Mouse (Mus musculus) spleen, adult 2 months (tissue): ENCODE measurements around the gene Sec31a. TPM values are rescaled to one million over a fixed set of nuclear protein-coding genes. Genes with fewer than 3 reads are reported as not detected.

ENCODE experiments used
- DNase-seq, 2 experiments: peaks; one replicate each; pipeline versions ENCODE4 v3.0.0 to v3.0.0-alpha.2; 2012 to 2021; ENCODE audit warnings: low spot score in 2 of 2, low read depth in 1 of 2
- H3K27ac ChIP-seq: fragments of 200-500 bp; 2 replicates; pipeline ENCODE4 v1.5.1; 2012; ENCODE audit warnings: low read length, inconsistent platforms; ENCODE audit not compliant: insufficient read depth
- H3K27me3 ChIP-seq: fragments of 200-500 bp; 2 replicates; pipeline ENCODE4 v1.6.1; 2012; ENCODE audit warnings: mild to moderate bottlenecking, moderate library complexity, low read length, inconsistent platforms; ENCODE audit not compliant: control insufficient read depth, insufficient read depth
- H3K36me3 ChIP-seq: fragments of 200-500 bp; 2 replicates; pipeline ENCODE4 v1.6.1; 2012; ENCODE audit warnings: mild to moderate bottlenecking, low read length, inconsistent platforms; ENCODE audit not compliant: control insufficient read depth, insufficient read depth
- H3K4me1 ChIP-seq: fragments of 200-500 bp; 2 replicates; pipeline ENCODE4 v1.6.1; 2011; ENCODE audit warnings: inconsistent platforms; ENCODE audit not compliant: control insufficient read depth, insufficient read depth, insufficient read length
- H3K4me3 ChIP-seq: fragments of 200-500 bp; 2 replicates; pipeline ENCODE4 v1.5.1; 2011; ENCODE audit warnings: mild to moderate bottlenecking, inconsistent platforms; ENCODE audit not compliant: insufficient read depth, insufficient read length; ENCODE audit errors: extremely low read depth
- CTCF ChIP-seq: fragments of 200-500 bp; IDR thresholded peaks from 2 replicates; pipeline ENCODE4 v1.5.1; 2011; ENCODE audit warnings: mild to moderate bottlenecking, inconsistent platforms; ENCODE audit not compliant: insufficient read depth, insufficient read length, insufficient replicate concordance; ENCODE audit errors: extremely low read depth
- POLR2A ChIP-seq: fragments of 200-500 bp; IDR thresholded peaks from 2 replicates; pipeline ENCODE4 v1.6.1; 2011; ENCODE audit warnings: low read depth, low read length, inconsistent platforms
- WGBS: fragments of 180-500 bp; shearing (Covaris S2); methylation state at CpG from one replicate; pipeline ENCODE4 v1.1.7; 2018; 5-methylcytosine and 5-hydroxymethylcytosine counted together
- polyA plus RNA-seq: library from polyadenylated mRNA; depleted of rRNA; stranded (reverse); fragments of >200 nt; gene quantifications from 2 replicates; pipeline ENCODE4 v1.2.3, GENCODE M21; 2012

Gene Sec31a
- polyA plus RNA-seq, 1 experiment = 122 TPM

DNA sequence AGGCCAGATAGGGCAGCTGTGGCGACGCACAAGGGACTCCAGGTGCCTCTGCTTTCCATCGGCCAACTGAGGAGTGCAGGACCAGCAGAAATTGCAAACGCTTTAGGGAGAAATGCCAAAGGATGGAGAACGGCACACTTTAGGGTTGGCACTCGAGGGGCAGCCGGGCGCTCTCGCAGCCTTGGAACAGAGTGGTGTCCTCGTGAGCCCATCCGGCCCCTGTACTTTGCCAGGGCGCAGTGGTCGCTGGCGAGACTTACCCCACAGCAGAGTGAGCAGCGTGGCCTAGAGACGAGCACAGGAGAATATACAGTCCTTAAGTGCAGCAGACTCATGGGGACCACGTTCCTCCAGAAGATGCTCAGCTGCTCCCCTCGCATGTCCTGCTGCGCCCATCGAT lies 61.4 kb downstream of the Sec31a start:
- no peak for TF ChIP-seq CTCF
- TF ChIP-seq POLR2A = no peak
- WGBS = 94% methylated on average over 20 of the region's 20 CpGs
- Histone ChIP-seq H3K27ac (no peak overlapping the region), H3K4me3 (no peak overlapping the region), H3K36me3 (no peaks in the 10 kb centered on the region), H3K27me3 (no peaks in the 10 kb centered on the region), H3K4me1 (peaks cover 5% of the 10 kb centered on the region; the same call in 1 of the 2 replicates)
- DNase-seq = no peak

DNA sequence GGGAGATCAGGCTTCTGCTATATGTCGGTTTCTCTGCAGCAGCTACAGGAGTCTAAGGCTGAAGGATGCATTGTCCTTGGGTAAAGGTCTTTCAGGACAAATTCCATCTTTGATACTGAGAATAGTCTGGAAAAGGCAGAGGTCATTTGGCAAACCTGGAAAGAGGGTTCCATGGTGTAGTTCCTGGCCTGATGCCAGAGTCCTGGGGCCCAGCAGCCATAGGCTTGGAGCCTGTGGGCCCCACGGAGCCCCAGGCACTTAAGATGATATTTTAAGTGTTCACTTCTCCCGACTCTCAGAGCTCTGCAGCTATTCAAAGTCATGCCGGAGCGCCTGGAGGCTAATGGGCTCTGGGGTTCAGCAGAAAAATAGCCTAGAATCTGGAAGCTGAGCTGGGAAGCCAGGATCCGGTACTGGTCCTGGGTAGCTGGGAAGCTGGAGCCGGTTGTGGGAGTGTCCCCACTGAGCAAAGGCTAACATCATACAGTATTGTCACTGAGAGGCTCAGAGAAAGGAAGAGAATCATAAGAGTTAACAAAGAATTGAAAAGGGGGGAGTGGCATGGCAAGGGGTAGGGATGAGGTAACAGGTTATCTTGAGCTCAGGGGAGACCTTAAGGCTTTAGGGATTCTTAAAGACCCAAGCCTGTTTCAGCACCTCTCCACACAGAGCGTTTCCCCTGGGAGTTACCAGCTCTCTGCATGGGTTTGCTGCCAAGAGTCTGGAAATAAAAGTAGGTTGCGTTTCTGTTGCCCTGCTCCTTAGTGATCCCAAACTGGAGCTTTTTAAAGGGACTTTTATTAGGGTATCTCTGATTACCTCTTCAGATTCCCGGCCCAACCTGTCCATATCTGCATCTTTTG lies 62.8 kb downstream of the Sec31a start:
- no peaks in the 10 kb centered on the region for H3K27me3 ChIP-seq
- no peak overlapping the region for H3K4me3 ChIP-seq
- no peak for TF ChIP-seq POLR2A
- TF ChIP-seq CTCF = no peak
- H3K36me3 ChIP-seq = no peaks in the 10 kb centered on the region
- H3K27ac ChIP-seq = no peak overlapping the region
- whole genome bisulfite sequencing = 82% methylated on average over 10 of the region's 10 CpGs
- H3K4me1 ChIP-seq = peaks cover 1% of the 10 kb centered on the region; the same call in 1 of the 2 replicates
- DNase-seq = no peak

- no peak overlapping the region for H3K4me3 ChIP-seq
- WGBS = 95% methylated on average over 8 of the region's 8 CpGs
- H3K27ac ChIP-seq = no peak overlapping the region
- H3K27me3 ChIP-seq = no peaks in the 10 kb centered on the region
- H3K4me1 ChIP-seq = no peaks in the 10 kb centered on the region
- DNase-seq = no peak
- no peaks in the 10 kb centered on the region for H3K36me3 ChIP-seq
- TF ChIP-seq CTCF (no peak), POLR2A (no peak)
Observed at GRCm38 (mm10) chr5:100350907-100351456, 65.1 kb downstream of the Sec31a start.

- Histone ChIP-seq H3K36me3 (no peaks in the 10 kb centered on the region), H3K27me3 (no peaks in the 10 kb centered on the region), H3K4me3 (no peak overlapping the region), H3K4me1 (no peaks in the 10 kb centered on the region), H3K27ac (no peak overlapping the region)
- no peak for DNase-seq
- WGBS = 77% methylated on average over 10 of the region's 10 CpGs
- TF ChIP-seq POLR2A = no peak
- no peak for TF ChIP-seq CTCF
Observed at GRCm38 (mm10) chr5:100349287-100350215, 66.5 kb downstream of the Sec31a start.

- Histone ChIP-seq H3K4me3 (no peak overlapping the region), H3K27me3 (0 out of 2 replicates have a peak, but pooled peaks cover 1% of the 10 kb centered on the region), H3K4me1 (no peaks in the 10 kb centered on the region), H3K36me3 (no peaks in the 10 kb centered on the region), H3K27ac (no peak overlapping the region)
- WGBS = 91% methylated on average over 1 of the region's 1 CpGs
- no peak for DNase-seq
- peak; percentile 34; the same call in 1 of the 2 replicates for TF ChIP-seq CTCF
- TF ChIP-seq POLR2A = no peak
Observed at GRCm38 (mm10) chr5:100345118-100345517, 70.9 kb downstream of the Sec31a start.

DNA sequence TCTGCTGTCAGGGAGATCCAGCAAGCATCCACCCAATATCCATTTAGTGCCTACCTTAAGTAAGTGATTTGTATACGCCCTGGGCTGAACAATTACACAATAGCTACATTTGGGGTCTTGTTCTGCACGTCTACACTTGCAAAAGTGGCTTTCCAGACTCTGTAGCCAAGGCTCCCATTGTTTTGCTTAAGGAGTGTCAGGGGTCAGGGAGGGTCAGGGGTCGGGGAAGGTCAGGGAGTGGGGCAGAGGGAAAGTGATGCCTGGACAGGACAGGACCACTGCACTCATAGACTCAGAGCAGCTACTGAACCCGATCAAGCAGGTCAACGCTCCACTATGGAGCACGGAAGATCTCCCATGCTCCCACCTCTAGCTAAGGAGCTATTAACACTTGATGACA lies 72.9 kb downstream of the Sec31a start:
- TF ChIP-seq POLR2A (no peak), CTCF (no peak)
- Histone ChIP-seq H3K4me1 (no peaks in the 10 kb centered on the region), H3K27ac (no peak overlapping the region), H3K4me3 (no peak overlapping the region), H3K27me3 (0 out of 2 replicates have a peak, but pooled peaks cover 1% of the 10 kb centered on the region), H3K36me3 (no peaks in the 10 kb centered on the region)
- DNase-seq = no peak
- 85% methylated on average over 6 of the region's 6 CpGs for WGBS
